Mouse (Mus musculus) olfactory bulb, adult 2 months (tissue): ENCODE data around the gene Adap1.

Experiments
- CTCF ChIP-seq: fragments of 200-500 bp; IDR thresholded peaks from 2 replicates; pipeline ENCODE4 v1.5.1; 2012; ENCODE audit warnings: low read depth, mild to moderate bottlenecking, low read length, moderate library complexity; ENCODE audit not compliant: insufficient read depth
- POLR2A ChIP-seq: fragments of 200-500 bp; IDR thresholded peaks from 2 replicates; pipeline ENCODE4 v1.6.1; 2012; ENCODE audit warnings: mild to moderate bottlenecking, low read depth, low read length, moderate library complexity; ENCODE audit not compliant: insufficient read depth

- TF ChIP-seq CTCF (no peak), POLR2A (no peak)
Measured at GRCm38 (mm10) chr5:139227236-139227635, 98.2 kb downstream of the Adap1 start.
